Mouse (Mus musculus) v-Abl transformed pro-B cells (cell line): Measurements from ENCODE around the gene Leo1.
"Not testable (repeated sequence)": the region's sequence is repeated elsewhere in the genome, so short reads cannot be mapped to it uniquely, and the experiment has no call there.

Experiments
- in situ Hi-C, 2 experiments: fragments of 400-800 bp; cut with MboI; formaldehyde crosslinking; loops; one replicate each; pipeline ENCODE4 v1.15.1; 2025; ENCODE audit not compliant: unreplicated experiment in 2 of 2

Gene Leo1

GRCm38 (mm10) chr9:75465856-75466255, 24.5 kb downstream of the Leo1 start:
- in situ Hi-C loops, result no loop called here

GRCm38 (mm10) chr9:75466641-75467040, 25.3 kb downstream of the Leo1 start:
- in situ Hi-C loops, result no loop called here

- in situ Hi-C loops, result no loop called here
Observed at GRCm38 (mm10) chr9:75467581-75467980, 26.3 kb downstream of the Leo1 start.

- in situ Hi-C loops, result no loop called here
Observed at GRCm38 (mm10) chr9:75468297-75468696, 27.0 kb downstream of the Leo1 start.

- in situ Hi-C loops, result no loop called here
Observed at GRCm38 (mm10) chr9:75477212-75477611, 35.9 kb downstream of the Leo1 start.

GRCm38 (mm10) chr9:75479106-75479725, 37.9 kb downstream of the Leo1 start:
- in situ Hi-C loops, result no loop called here

- in situ Hi-C loops, result no loop called here
Observed at GRCm38 (mm10) chr9:75480536-75481075, 39.3 kb downstream of the Leo1 start.

GRCm38 (mm10) chr9:75485231-75485630, 43.9 kb downstream of the Leo1 start:
- in situ Hi-C loops, result no loop called here

GRCm38 (mm10) chr9:75488255-75488654, 46.9 kb downstream of the Leo1 start:
- in situ Hi-C loops, result not testable (repeated sequence)

- in situ Hi-C loops, result no loop called here
Observed at GRCm38 (mm10) chr9:75494407-75495005, 53.2 kb downstream of the Leo1 start.

GRCm38 (mm10) chr9:75495945-75496344, 54.6 kb downstream of the Leo1 start:
- in situ Hi-C loops, result no loop called here

GRCm38 (mm10) chr9:75498571-75498970, 57.2 kb downstream of the Leo1 start:
- in situ Hi-C loops, result no loop called here

GRCm38 (mm10) chr9:75504311-75504710, 63.0 kb downstream of the Leo1 start:
- in situ Hi-C loops, result loop anchor here in 1 of 2 experiments (25.0 kb wide), 1 partner anchor 733 kb away; no protein-coding TSS in a partner anchor

- in situ Hi-C loops, result loop anchor here (5.0 to 25.0 kb wide), 3 partner anchors 147 to 726 kb away; no protein-coding TSS in a partner anchor
Observed at GRCm38 (mm10) chr9:75511236-75511939, 70.1 kb downstream of the Leo1 start.

- in situ Hi-C loops, result loop anchor here (5.0 to 25.0 kb wide), 3 partner anchors 151 to 722 kb away; no protein-coding TSS in a partner anchor
Observed at GRCm38 (mm10) chr9:75515464-75516113, 74.3 kb downstream of the Leo1 start.
